ENCODE assay signal across 8 mouse cellular contexts in genomic region chr6:40393213-40393612, GRCm38 (mm10). TPM values are rescaled to one million over a fixed set of nuclear protein-coding genes. Genes with fewer than 3 reads are reported as not detected.
A peak's percentile ranks its signal among the peaks of the same experiment; 100 is the strongest.
DNase-seq lines count a peak whose midpoint lies in the region; ATAC-seq lines count a peak whose summit lies in the region.
"Had no signal": no experiment of that assay in that cellular context is flagged by ENCODE, and none has a peak within 500 bp of the region (broad histone marks: within the 10 kb centered on the region; RNA-seq: fewer than 3 reads in every experiment).

No protein-coding gene starts in this region.

- peak; percentile 7 for DNase-seq in T-cell, adult 2 months (ENCODE audit: low spot score)
- peak; percentile 79 for DNase-seq in cerebellum, adult 8-10 months
- DNase-seq in left cerebral cortex, adult 11 months (ENCODE audit: low spot score) = peak; percentile 85
- peak; percentile 80 to 90 for DNase-seq in right cerebral cortex, postnatal 36 days (ENCODE audit: low spot score in 2 of 2)

- H3K36me3 ChIP-seq in hindbrain, embryonic 16.5 days (ENCODE audit: control insufficient read depth, insufficient read depth, low read length) = peaks cover 4% of the 10 kb centered on the region; the same call in 1 of the 2 replicates

- peak; percentile 95 for ATAC-seq in frontal cortex, adult (ENCODE audit: low TSS enrichment)
- ATAC-seq in hindbrain, embryonic 16.5 days = peak; percentile 98
- ATAC-seq in megakaryocyte, adult 5-6 weeks (ENCODE audit: poor library complexity, severe bottlenecking) = peak; percentile 63

- no peak overlapping the region for H3K4me2 ChIP-seq in hindbrain, embryonic 16.5 days (ENCODE audit: low read length)

- WGBS in hindbrain, embryonic 16.5 days = 5% methylated on average over 3 of the region's 3 CpGs

- peaks cover 2% of the 10 kb centered on the region; the same call in 1 of the 2 replicates for H3K4me1 ChIP-seq in hindbrain, embryonic 16.5 days (ENCODE audit: control insufficient read depth, insufficient read depth, low read depth, low read length)

- peak overlapping the region; percentile 21; the same call in 1 of the 2 replicates for H3K27ac ChIP-seq in hindbrain, embryonic 16.5 days (ENCODE audit: low read depth, low read length)

- no peak overlapping the region for H3K9ac ChIP-seq in hindbrain, embryonic 16.5 days (ENCODE audit: low read depth, low read length)

- H3K27me3 ChIP-seq in hindbrain, embryonic 16.5 days (replicated peaks; ENCODE audit: control insufficient read depth, insufficient read depth, low read length) = no peaks in the 10 kb centered on the region

- H3K4me3 ChIP-seq in hindbrain, embryonic 16.5 days (ENCODE audit: low read length) = no peak overlapping the region
- H3K4me3 ChIP-seq: myocyte had no signal

- H3K9me3 ChIP-seq in hindbrain, embryonic 16.5 days (ENCODE audit: control insufficient read depth, low read length) = no peaks in the 10 kb centered on the region

RNA-seq across cellular contexts. Expression of gene E330009J07Rik, which starts 42.7 kb away (rescaled TPM):
- polyA plus RNA-seq in hindbrain, embryonic 16.5 days (2015; fragmentation: Nextera tagmentation; extraction: Ambion mirVana) = 12.8 and 16.7 TPM in 2 replicates
- 8.0 and 8.6 TPM in 2 replicates for total RNA-seq in megakaryocyte, adult 5-6 weeks (2015)
- total RNA-seq in megakaryocyte, adult 5-6 weeks (2017) = 14.1 and 16.2 TPM in 2 replicates

RNA-seq across cellular contexts. Expression of gene Wee2, which starts 45.7 kb away (rescaled TPM):
- 0.31 and 0.37 TPM in 2 replicates for polyA plus RNA-seq in hindbrain, embryonic 16.5 days (2015; fragmentation: Nextera tagmentation; extraction: Ambion mirVana)
- total RNA-seq in megakaryocyte, adult 5-6 weeks (2015) = not detected in 2 replicates
- not detected in 2 replicates for total RNA-seq in megakaryocyte, adult 5-6 weeks (2017)
- polyA plus RNA-seq: myocyte had no signal

Comparison
In these comparisons a context has a peak if more than half of its experiments do, and no peak if none do; other contexts are left out.
1. DNase-seq: peak in every context shown above with its lines; median percentile 85 in left cerebral cortex, adult 11 months; 85 in right cerebral cortex, postnatal 36 days; 79 in cerebellum, adult 8-10 months; 7 in T-cell, adult 2 months.